21 mouse cellular contexts compared by ENCODE assay signal in genomic region chr5:139283460-139284180, GRCm38 (mm10). TPM values are rescaled to one million over a fixed set of nuclear protein-coding genes. Genes with fewer than 3 reads are reported as not detected.
DNase-seq lines count a peak whose midpoint lies in the region; ATAC-seq and TF ChIP-seq lines count a peak whose summit lies in the region.
"Had no signal": no experiment of that assay in that cellular context is flagged by ENCODE, and none has a peak within 500 bp of the region (broad histone marks: within the 10 kb centered on the region; RNA-seq: fewer than 3 reads in every experiment).

No protein-coding gene starts in this region.

- no peak overlapping the region for H3K4me2 ChIP-seq in intestine, postnatal 0 days (replicated peaks; ENCODE audit: low read depth)
- no peak overlapping the region for H3K4me2 ChIP-seq in intestine, embryonic 16.5 days (ENCODE audit: low read depth, low read length)
- H3K4me2 ChIP-seq: forebrain, embryonic 13.5 days; hindbrain, embryonic 14.5 days had no signal

- H3K4me3 ChIP-seq in intestine, postnatal 0 days (ENCODE audit: low read depth, low read length) = no peak overlapping the region
- no peak overlapping the region for H3K4me3 ChIP-seq in intestine, embryonic 16.5 days (ENCODE audit: low read length)
- H3K4me3 ChIP-seq in MEL (ENCODE audit: control insufficient read depth in 1 of 2, insufficient read depth in 1 of 2, low read depth in 2 of 2, low read length in 2 of 2) = no peak overlapping the region
- H3K4me3 ChIP-seq: embryonic facial prominence, embryonic 10.5 days; forebrain, embryonic 13.5 days; heart, embryonic 10.5 days had no signal

- H3K27me3 ChIP-seq in intestine, postnatal 0 days (replicated peaks; ENCODE audit: control insufficient read depth, insufficient read depth, low read length) = no peaks in the 10 kb centered on the region
- no peaks in the 10 kb centered on the region for H3K27me3 ChIP-seq in intestine, embryonic 16.5 days (replicated peaks; ENCODE audit: control insufficient read depth, insufficient read depth, low read length)
- no peaks in the 10 kb centered on the region for H3K27me3 ChIP-seq in MEL (ENCODE audit: control insufficient read depth in 1 of 2, insufficient read depth in 2 of 2, low read length in 2 of 2)
- H3K27me3 ChIP-seq: forebrain, embryonic 13.5 days; megakaryocyte, embryonic 14.5 days had no signal

- H3K9ac ChIP-seq in intestine, postnatal 0 days (ENCODE audit: low read depth, low read length) = no peak overlapping the region
- no peak overlapping the region for H3K9ac ChIP-seq in intestine, embryonic 16.5 days (ENCODE audit: low read depth, low read length)
- no peak overlapping the region for H3K9ac ChIP-seq in MEL (ENCODE audit: control insufficient read depth, low read depth, low read length, poor library complexity, severe bottlenecking)
- H3K9ac ChIP-seq: forebrain, embryonic 13.5 days; hindbrain, embryonic 14.5 days had no signal

- TF ChIP-seq POLR2A in MEL (IDR thresholded peaks at IDR 0.05; ENCODE audit: control insufficient read depth in 1 of 2, insufficient read depth in 1 of 2, low read depth in 1 of 2, low read length in 2 of 2, poor library complexity in 1 of 2) = no peak

- peaks cover 13% of the 10 kb centered on the region; the same call in 1 of the 2 replicates for H3K4me1 ChIP-seq in intestine, postnatal 0 days (replicated peaks; ENCODE audit: control insufficient read depth, insufficient read depth, low read length)
- H3K4me1 ChIP-seq in intestine, embryonic 16.5 days (ENCODE audit: control insufficient read depth, insufficient read depth, low read length) = peaks cover 39% of the 10 kb centered on the region
- H3K4me1 ChIP-seq in MEL (ENCODE audit: control insufficient read depth in 1 of 2, insufficient read depth in 2 of 2, low read length in 2 of 2) = peaks cover 3 to 17% of the 10 kb centered on the region in 2 experiments
- H3K4me1 ChIP-seq: forebrain, embryonic 13.5 days had no signal

- no peaks in the 10 kb centered on the region for H3K9me3 ChIP-seq in intestine, postnatal 0 days (ENCODE audit: control insufficient read depth)
- H3K9me3 ChIP-seq in intestine, embryonic 16.5 days (ENCODE audit: control insufficient read depth, low read length) = no peaks in the 10 kb centered on the region
- no peaks in the 10 kb centered on the region for H3K9me3 ChIP-seq in MEL (replicated peaks; ENCODE audit: insufficient read depth, low read length)
- H3K9me3 ChIP-seq: embryonic facial prominence, embryonic 10.5 days; forebrain, embryonic 13.5 days; heart, embryonic 10.5 days; megakaryocyte, embryonic 14.5 days had no signal

- no peak for TF ChIP-seq EP300 in MEL (IDR thresholded peaks at IDR 0.05; ENCODE audit: low read depth in 1 of 2, low read length in 2 of 2)

- DNase-seq in CD4-positive helper T cell, adult 2 months (ENCODE audit: low read depth, low spot score) = peak; percentile 54
- DNase-seq in MEL (ENCODE audit: low read depth, low spot score) = no peak
- no peak for DNase-seq in cerebellum, postnatal 25 days
- no peak for DNase-seq in ovary, postnatal 10 days (ENCODE audit: low spot score)
- DNase-seq: adrenal gland, postnatal 36 days; cerebellum, postnatal 14 days; gastrocnemius, postnatal 36 days; heart, postnatal 10 days; kidney, adult 2 months; kidney, postnatal 36 days; right cerebral cortex, postnatal 14 days; thymus, postnatal 36 days had no signal

- H3K79me2 ChIP-seq in MEL (ENCODE audit: control insufficient read depth, insufficient read depth, low read length, poor library complexity) = no peaks in the 10 kb centered on the region

- H3K27ac ChIP-seq in intestine, postnatal 0 days (ENCODE audit: low read depth, low read length) = no peak overlapping the region
- H3K27ac ChIP-seq in intestine, embryonic 16.5 days (ENCODE audit: low read length) = no peak overlapping the region
- H3K27ac ChIP-seq in MEL (ENCODE audit: control insufficient read depth, low read depth, low read length) = no peak overlapping the region
- H3K27ac ChIP-seq: embryonic facial prominence, embryonic 10.5 days; forebrain, embryonic 13.5 days; heart, embryonic 10.5 days; hindbrain, embryonic 14.5 days had no signal

- TF ChIP-seq CTCF in intestine, postnatal 0 days (IDR thresholded peaks at IDR 0.05; ENCODE audit: low read depth) = peak; percentile 27; the same call in 1 of the 2 replicates
- TF ChIP-seq CTCF in MEL (IDR thresholded peaks at IDR 0.05 in 2 of 3, conservative IDR thresholded peaks at IDR 0.05 in 1 of 3; ENCODE audit: control insufficient read depth in 1 of 3, insufficient read depth in 1 of 3, low read depth in 2 of 3, low read length in 3 of 3, poor library complexity in 1 of 3, severe bottlenecking in 1 of 3) = peak in 2 of 3 experiments; percentile 23 to 42; a peak in 4 of 6 replicates

- WGBS in intestine, postnatal 0 days = 97% methylated on average over 14 of the region's 14 CpGs
- WGBS in intestine, embryonic 16.5 days = 96% methylated on average over 14 of the region's 14 CpGs

- TF ChIP-seq RAD21 in MEL (IDR thresholded peaks at IDR 0.05; ENCODE audit: low read depth, low read length) = no peak

- H3K36me3 ChIP-seq in intestine, postnatal 0 days (ENCODE audit: control insufficient read depth, insufficient read depth) = peaks cover 10% of the 10 kb centered on the region; the same call in 1 of the 2 replicates
- peaks cover 4% of the 10 kb centered on the region; the same call in 1 of the 2 replicates for H3K36me3 ChIP-seq in intestine, embryonic 16.5 days (ENCODE audit: control insufficient read depth, insufficient read depth, low read length)
- H3K36me3 ChIP-seq in MEL (ENCODE audit: control insufficient read depth in 1 of 2, insufficient read depth in 2 of 2, low read length in 2 of 2) = peaks cover 0 to 16% of the 10 kb centered on the region in 2 experiments; a peak in 2 of 4 replicates
- H3K36me3 ChIP-seq: embryonic facial prominence, embryonic 10.5 days; heart, embryonic 10.5 days had no signal

- ATAC-seq in intestine, postnatal 0 days = no peak
- ATAC-seq in intestine, embryonic 16.5 days = no peak
- peak; percentile 75 for ATAC-seq in inflammation-experienced regulatory T-cells, adult 6 months
- ATAC-seq: forebrain, embryonic 13.5 days; lung, postnatal 0 days had no signal

TF ChIP-seq in MEL, 35 proteins besides CTCF, POLR2A, EP300 and RAD21:
- TF ChIP-seq RCOR1 (IDR thresholded peaks at IDR 0.05; ENCODE audit: low read depth, low read length) = no peak
- no peak for TF ChIP-seq ZC3H11A (IDR thresholded peaks at IDR 0.05; ENCODE audit: low read depth, low read length)
- TF ChIP-seq HCFC1 (IDR thresholded peaks at IDR 0.05; ENCODE audit: low read depth, low read length) = no peak
- TF ChIP-seq SIN3A (IDR thresholded peaks at IDR 0.05; ENCODE audit: low read length) = no peak
- TF ChIP-seq USF2 (IDR thresholded peaks at IDR 0.05; ENCODE audit: borderline replicate concordance in 1 of 2, insufficient read depth in 1 of 2, low read depth in 1 of 2, low read length in 2 of 2) = no peak
- no peak for TF ChIP-seq JUND (IDR thresholded peaks at IDR 0.05; ENCODE audit: low read depth, low read length)
- no peak for TF ChIP-seq TCF12 (IDR thresholded peaks at IDR 0.05; ENCODE audit: low read depth, low read length)
- no peak for TF ChIP-seq ZNF384 (IDR thresholded peaks at IDR 0.05; ENCODE audit: low read depth, low read length)
- no peak for TF ChIP-seq MEF2A (IDR thresholded peaks at IDR 0.05; ENCODE audit: extremely low read depth, insufficient replicate concordance, low read depth, low read length, poor library complexity, severe bottlenecking)
- TF ChIP-seq GATA1 (IDR thresholded peaks at IDR 0.05; ENCODE audit: low read depth, low read length) = no peak
- TF ChIP-seq POLR2AphosphoS5 (IDR thresholded peaks at IDR 0.05; ENCODE audit: borderline replicate concordance, low read depth, low read length) = no peak
- no peak for TF ChIP-seq TBP (IDR thresholded peaks at IDR 0.05; ENCODE audit: low read depth, low read length)
- TF ChIP-seq MYC (IDR thresholded peaks at IDR 0.05; ENCODE audit: low read depth, low read length) = no peak
- TF ChIP-seq TAL1 (IDR thresholded peaks at IDR 0.05; ENCODE audit: low read length) = no peak
- TF ChIP-seq GABPA (IDR thresholded peaks at IDR 0.05; ENCODE audit: low read depth, low read length) = no peak
- TF ChIP-seq MXI1 (IDR thresholded peaks at IDR 0.05; ENCODE audit: low read depth, low read length) = no peak
- TF ChIP-seq E2F4 (IDR thresholded peaks at IDR 0.05; ENCODE audit: borderline replicate concordance, low read depth, low read length) = no peak

RNA-seq across cellular contexts. Expression of gene Get4, which starts 31.5 kb away (rescaled TPM):
- polyA plus RNA-seq in intestine, postnatal 0 days (2015; fragmentation: Nextera tagmentation; extraction: Ambion mirVana) = 127 and 129 TPM in 2 replicates
- 136 and 143 TPM in 2 replicates for polyA plus RNA-seq in intestine, embryonic 16.5 days (2015; fragmentation: Nextera tagmentation; extraction: Ambion mirVana)
- 108 and 117 TPM in 2 replicates for total RNA-seq in MEL (2012; rRNA removed)
- polyA plus RNA-seq in MEL (2012; ENCODE audit: insufficient read depth in 1 of 2, insufficient read length in 2 of 2, low read depth in 1 of 2, low replicate concordance in 2 of 2, missing spikeins in 1 of 2) = 100 to 1,000 TPM in 1 of 2 experiments, not detected in 1; 180 TPM
- 10 to 100 TPM; 12.0 to 25.4 (median 16.7) TPM for polyA plus RNA-seq in inflammation-experienced regulatory T-cells, adult 6 months (2017; shearing (Covaris generic))

RNA-seq across cellular contexts. Expression of gene Adap1, which starts 41.8 kb away (rescaled TPM):
- 33.4 and 33.8 TPM in 2 replicates for polyA plus RNA-seq in intestine, postnatal 0 days (2015; fragmentation: Nextera tagmentation; extraction: Ambion mirVana)
- 5.3 and 6.3 TPM in 2 replicates for polyA plus RNA-seq in intestine, embryonic 16.5 days (2015; fragmentation: Nextera tagmentation; extraction: Ambion mirVana)
- 38.3 and 52.9 TPM in 2 replicates for total RNA-seq in MEL (2012; rRNA removed)
- 10 to 100 TPM in 1 of 2 experiments, not detected in 1; 59.8 TPM for polyA plus RNA-seq in MEL (2012; ENCODE audit: insufficient read depth in 1 of 2, insufficient read length in 2 of 2, low read depth in 1 of 2, low replicate concordance in 2 of 2, missing spikeins in 1 of 2)
- polyA plus RNA-seq in inflammation-experienced regulatory T-cells, adult 6 months (2017; shearing (Covaris generic)) = 10 to 100 TPM in 1 of 3 experiments, 1 to 10 TPM in 2; 3.0 to 13.5 (median 3.7) TPM
